Mouse (Mus musculus): ENCODE results near the gene Obscn.

GRCm38 (mm10) chr11:58947306-58947705 lies 188.9 kb downstream of the Obscn start:
- TF ChIP-seq EP300 (IDR thresholded peaks at IDR 0.05; ENCODE audit: low read length) (no peak), POLR2A (IDR thresholded peaks at IDR 0.05; ENCODE audit: low read depth, low read length) (no peak), KAT2A (IDR thresholded peaks at IDR 0.05; ENCODE audit: insufficient replicate concordance, low read length) (no peak)
